Mouse (Mus musculus): ENCODE measurements around the gene Med12l. TPM values are rescaled to one million over a fixed set of nuclear protein-coding genes. Genes with fewer than 3 reads are reported as not detected.

Gene Med12l
- polyA plus RNA-seq, 1 experiment from 2014 or later: 4.2 TPM

DNA sequence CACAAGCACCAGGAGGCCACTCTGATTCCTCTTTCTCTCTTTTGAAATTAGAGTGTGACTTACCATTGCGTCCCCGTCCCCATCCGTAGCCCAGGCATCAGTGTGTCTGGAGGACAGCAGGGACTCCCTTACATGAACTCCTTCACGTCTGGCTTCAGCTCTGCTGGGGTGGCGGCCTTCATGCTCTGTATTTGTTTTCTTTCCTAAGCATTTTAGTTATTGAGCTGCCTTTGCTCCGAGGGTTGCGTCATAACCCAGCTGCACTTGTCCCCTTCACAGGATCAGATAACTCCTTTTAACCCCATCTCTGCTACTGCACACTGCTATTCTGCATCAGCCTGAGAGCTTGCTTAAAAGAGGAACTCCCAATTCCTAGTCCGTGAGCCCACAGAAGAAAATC, 124.8 kb downstream of the Med12l start:
- no peak for ATAC-seq (ENCODE audit: insufficient number of reproducible peaks, insufficient read depth, low FRiP score, low read depth)
- WGBS: 64% methylated on average over 8 of the region's 8 CpGs
- no peaks in the 10 kb centered on the region for H3K9me3 ChIP-seq (ENCODE audit: control insufficient read depth, low read length)
- H3K4me3 ChIP-seq (ENCODE audit: control insufficient read depth in 1 of 2, insufficient read depth in 1 of 2, low read depth in 1 of 2, low read length in 2 of 2): no peak overlapping the region
- no peak overlapping the region for H3K27ac ChIP-seq (replicated peaks in 1 of 2; ENCODE audit: control insufficient read depth in 1 of 2, insufficient read depth in 1 of 2, low read depth in 2 of 2, low read length in 2 of 2)
- no peaks in the 10 kb centered on the region for H3K36me3 ChIP-seq (ENCODE audit: control insufficient read depth, insufficient read depth, low read length)
- no peak overlapping the region for H3K9ac ChIP-seq (ENCODE audit: low read length)
- H3K4me1 ChIP-seq (ENCODE audit: control insufficient read depth in 2 of 2, insufficient read depth in 2 of 2, low read length in 2 of 2): peaks cover 5 to 20% of the 10 kb centered on the region in 2 experiments; a peak in 3 of 4 replicates
- no peaks in the 10 kb centered on the region for H3K27me3 ChIP-seq (ENCODE audit: control insufficient read depth, insufficient read depth, low read length)
- H3K4me2 ChIP-seq (ENCODE audit: low read length): no peak overlapping the region

DNA sequence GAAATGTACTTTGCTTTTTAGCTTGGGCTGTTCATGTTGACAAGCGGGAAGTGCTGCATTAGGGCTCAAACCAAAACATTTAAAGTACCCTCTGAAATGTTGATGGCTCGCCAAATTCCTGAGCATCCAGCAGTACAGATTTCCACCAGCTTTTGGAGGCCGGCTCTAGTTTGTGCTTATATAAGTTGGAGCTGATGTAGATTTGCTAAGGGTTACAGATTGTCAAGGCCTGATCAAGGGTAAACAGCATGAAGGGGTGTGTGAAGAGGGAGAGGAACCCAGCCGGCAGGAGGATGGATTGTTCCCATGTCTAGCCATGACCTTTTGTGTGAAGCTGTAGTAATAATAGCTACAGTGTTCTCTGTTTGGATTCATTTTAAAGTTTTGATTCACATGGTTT, 125.5 kb downstream of the Med12l start:
- Histone ChIP-seq H3K27ac (replicated peaks in 1 of 2; ENCODE audit: control insufficient read depth in 1 of 2, insufficient read depth in 1 of 2, low read depth in 2 of 2, low read length in 2 of 2) (no peak overlapping the region), H3K4me1 (ENCODE audit: control insufficient read depth in 2 of 2, insufficient read depth in 2 of 2, low read length in 2 of 2) (peaks cover 2 to 13% of the 10 kb centered on the region in 2 experiments; a peak in 3 of 4 replicates), H3K36me3 (ENCODE audit: control insufficient read depth, insufficient read depth, low read length) (no peaks in the 10 kb centered on the region), H3K9me3 (ENCODE audit: control insufficient read depth, low read length) (no peaks in the 10 kb centered on the region), H3K4me2 (ENCODE audit: low read length) (no peak overlapping the region), H3K4me3 (ENCODE audit: control insufficient read depth in 1 of 2, insufficient read depth in 1 of 2, low read depth in 1 of 2, low read length in 2 of 2) (no peak overlapping the region), H3K9ac (ENCODE audit: low read length) (no peak overlapping the region), H3K27me3 (ENCODE audit: control insufficient read depth, insufficient read depth, low read length) (no peaks in the 10 kb centered on the region)
- 41% methylated on average over 4 of the region's 4 CpGs for WGBS
- no peak for ATAC-seq (ENCODE audit: insufficient number of reproducible peaks, insufficient read depth, low FRiP score, low read depth)

DNA sequence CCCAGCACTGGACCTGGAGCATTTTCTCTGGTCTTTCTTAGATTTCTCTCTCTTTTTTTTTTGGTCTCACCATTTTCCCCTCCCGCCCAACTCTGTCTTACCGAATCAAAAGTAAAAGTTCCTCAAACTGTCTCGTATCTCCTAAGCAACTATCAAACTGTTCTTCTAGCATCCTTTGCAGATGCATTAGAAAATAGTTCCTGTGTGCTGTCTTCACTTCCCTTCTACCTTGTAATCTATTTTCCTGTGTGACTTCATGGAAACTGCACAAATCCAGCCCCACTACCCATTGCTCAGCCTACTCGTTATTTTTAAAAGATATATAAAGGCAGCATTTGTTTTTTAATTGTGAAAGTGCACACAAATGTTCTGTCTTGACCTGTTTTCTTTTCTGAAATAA, 126.3 kb downstream of the Med12l start:
- H3K27me3 ChIP-seq (ENCODE audit: control insufficient read depth, insufficient read depth, low read length): no peaks in the 10 kb centered on the region
- peaks cover 2 to 11% of the 10 kb centered on the region in 2 experiments; a peak in 3 of 4 replicates for H3K4me1 ChIP-seq (ENCODE audit: control insufficient read depth in 2 of 2, insufficient read depth in 2 of 2, low read length in 2 of 2)
- 63% methylated on average over 4 of the region's 4 CpGs for WGBS
- no peak for ATAC-seq (ENCODE audit: insufficient number of reproducible peaks, insufficient read depth, low FRiP score, low read depth)
- H3K4me2 ChIP-seq (ENCODE audit: low read length): no peak overlapping the region
- no peak overlapping the region for H3K4me3 ChIP-seq (ENCODE audit: control insufficient read depth in 1 of 2, insufficient read depth in 1 of 2, low read depth in 1 of 2, low read length in 2 of 2)
- H3K36me3 ChIP-seq (ENCODE audit: control insufficient read depth, insufficient read depth, low read length): no peaks in the 10 kb centered on the region
- no peak overlapping the region for H3K9ac ChIP-seq (ENCODE audit: low read length)
- no peak overlapping the region for H3K27ac ChIP-seq (replicated peaks in 1 of 2; ENCODE audit: control insufficient read depth in 1 of 2, insufficient read depth in 1 of 2, low read depth in 2 of 2, low read length in 2 of 2)
- H3K9me3 ChIP-seq (ENCODE audit: control insufficient read depth, low read length): no peaks in the 10 kb centered on the region

GRCm38 (mm10) chr3:59133189-59133588, 127.6 kb downstream of the Med12l start:
- H3K9me3 ChIP-seq (ENCODE audit: control insufficient read depth, low read length): no peaks in the 10 kb centered on the region
- H3K4me2 ChIP-seq (ENCODE audit: low read length): no peak overlapping the region
- no peaks in the 10 kb centered on the region for H3K36me3 ChIP-seq (ENCODE audit: control insufficient read depth, insufficient read depth, low read length)
- H3K4me1 ChIP-seq (ENCODE audit: control insufficient read depth in 2 of 2, insufficient read depth in 2 of 2, low read length in 2 of 2): peaks cover 2 to 11% of the 10 kb centered on the region in 2 experiments; a peak in 3 of 4 replicates
- ATAC-seq (ENCODE audit: insufficient number of reproducible peaks, insufficient read depth, low FRiP score, low read depth): no peak
- H3K9ac ChIP-seq (ENCODE audit: low read length): no peak overlapping the region
- H3K4me3 ChIP-seq (ENCODE audit: control insufficient read depth in 1 of 2, insufficient read depth in 1 of 2, low read depth in 1 of 2, low read length in 2 of 2): no peak overlapping the region
- 52% methylated on average over 5 of the region's 5 CpGs for WGBS
- no peaks in the 10 kb centered on the region for H3K27me3 ChIP-seq (ENCODE audit: control insufficient read depth, insufficient read depth, low read length)
- no peak overlapping the region for H3K27ac ChIP-seq (replicated peaks in 1 of 2; ENCODE audit: control insufficient read depth in 1 of 2, insufficient read depth in 1 of 2, low read depth in 2 of 2, low read length in 2 of 2)

- no peak for ATAC-seq (ENCODE audit: insufficient number of reproducible peaks, insufficient read depth, low FRiP score, low read depth)
- no peak overlapping the region for H3K27ac ChIP-seq (replicated peaks in 1 of 2; ENCODE audit: control insufficient read depth in 1 of 2, insufficient read depth in 1 of 2, low read depth in 2 of 2, low read length in 2 of 2)
- no peaks in the 10 kb centered on the region for H3K9me3 ChIP-seq (ENCODE audit: control insufficient read depth, low read length)
- no peak overlapping the region for H3K4me2 ChIP-seq (ENCODE audit: low read length)
- H3K4me1 ChIP-seq (ENCODE audit: control insufficient read depth in 2 of 2, insufficient read depth in 2 of 2, low read length in 2 of 2): peaks cover 4 to 13% of the 10 kb centered on the region in 2 experiments
- no peak overlapping the region for H3K9ac ChIP-seq (ENCODE audit: low read length)
- no peaks in the 10 kb centered on the region for H3K36me3 ChIP-seq (ENCODE audit: control insufficient read depth, insufficient read depth, low read length)
- WGBS: 66% methylated on average over 5 of the region's 5 CpGs
- H3K4me3 ChIP-seq (ENCODE audit: control insufficient read depth in 1 of 2, insufficient read depth in 1 of 2, low read depth in 1 of 2, low read length in 2 of 2): no peak overlapping the region
- H3K27me3 ChIP-seq (ENCODE audit: control insufficient read depth, insufficient read depth, low read length): no peaks in the 10 kb centered on the region
These were observed 130.5 kb downstream of the Med12l start for GRCm38 (mm10) chr3:59135911-59136653.

DNA sequence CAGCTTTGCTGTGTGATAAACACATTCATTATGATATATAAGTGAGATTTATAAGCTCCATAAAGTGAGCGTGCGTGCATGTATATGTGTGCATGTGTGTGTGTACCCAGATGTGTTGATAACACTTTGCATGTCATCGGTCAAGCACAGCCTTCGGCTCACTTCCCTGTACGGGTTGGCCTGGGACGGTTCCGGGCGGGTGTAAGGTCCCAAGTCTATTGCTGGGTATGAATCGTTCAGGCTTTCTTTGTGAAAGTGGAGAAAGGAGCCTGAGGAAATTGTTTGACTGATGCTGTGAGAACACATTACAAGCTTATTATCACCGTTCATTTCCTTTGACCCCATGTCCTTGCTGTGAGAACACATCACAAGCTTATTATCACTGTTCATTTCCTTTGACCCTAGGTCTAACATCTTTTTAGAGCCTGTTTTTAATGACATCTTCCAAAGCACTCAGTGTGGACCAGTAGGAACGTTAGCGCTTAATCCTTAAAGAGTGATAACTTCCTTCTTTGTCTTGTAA, 133.4 kb downstream of the Med12l start:
- Histone ChIP-seq H3K4me2 (ENCODE audit: low read length) (no peak overlapping the region), H3K27me3 (ENCODE audit: control insufficient read depth, insufficient read depth, low read length) (no peaks in the 10 kb centered on the region), H3K4me1 (ENCODE audit: control insufficient read depth in 2 of 2, insufficient read depth in 2 of 2, low read length in 2 of 2) (peaks cover 7 to 19% of the 10 kb centered on the region in 2 experiments), H3K27ac (replicated peaks in 1 of 2; ENCODE audit: control insufficient read depth in 1 of 2, insufficient read depth in 1 of 2, low read depth in 2 of 2, low read length in 2 of 2) (no peak overlapping the region), H3K9me3 (ENCODE audit: control insufficient read depth, low read length) (no peaks in the 10 kb centered on the region), H3K4me3 (ENCODE audit: control insufficient read depth in 1 of 2, insufficient read depth in 1 of 2, low read depth in 1 of 2, low read length in 2 of 2) (no peak overlapping the region), H3K36me3 (ENCODE audit: control insufficient read depth, insufficient read depth, low read length) (no peaks in the 10 kb centered on the region), H3K9ac (ENCODE audit: low read length) (no peak overlapping the region)
- WGBS: 59% methylated on average over 12 of the region's 12 CpGs
- no peak for ATAC-seq (ENCODE audit: insufficient number of reproducible peaks, insufficient read depth, low FRiP score, low read depth)

DNA sequence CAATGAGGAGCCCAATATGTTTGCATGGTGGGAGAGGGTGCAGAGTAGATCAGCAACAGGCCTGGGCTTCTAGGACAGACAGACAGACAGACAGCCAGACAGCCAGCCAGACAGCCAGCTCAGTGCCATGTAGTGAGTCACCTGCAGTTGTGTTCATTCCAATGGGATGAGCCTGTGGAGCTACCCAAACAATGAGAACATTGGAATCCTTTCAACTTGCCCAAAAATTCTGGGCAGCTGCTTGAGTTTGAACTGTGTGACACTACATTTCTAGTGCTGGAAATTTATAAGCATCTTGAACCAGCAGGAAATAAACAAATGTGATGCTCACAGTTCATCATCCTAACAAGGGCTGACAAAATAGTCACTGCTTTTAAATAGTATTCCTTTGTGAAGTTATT, 134.0 kb downstream of the Med12l start:
- H3K27ac ChIP-seq (replicated peaks in 1 of 2; ENCODE audit: control insufficient read depth in 1 of 2, insufficient read depth in 1 of 2, low read depth in 2 of 2, low read length in 2 of 2): no peak overlapping the region
- H3K9me3 ChIP-seq (ENCODE audit: control insufficient read depth, low read length): no peaks in the 10 kb centered on the region
- peaks cover 7 to 19% of the 10 kb centered on the region in 2 experiments for H3K4me1 ChIP-seq (ENCODE audit: control insufficient read depth in 2 of 2, insufficient read depth in 2 of 2, low read length in 2 of 2)
- no peaks in the 10 kb centered on the region for H3K36me3 ChIP-seq (ENCODE audit: control insufficient read depth, insufficient read depth, low read length)
- no peak overlapping the region for H3K4me2 ChIP-seq (ENCODE audit: low read length)
- H3K27me3 ChIP-seq (ENCODE audit: control insufficient read depth, insufficient read depth, low read length): no peaks in the 10 kb centered on the region
- no peak overlapping the region for H3K9ac ChIP-seq (ENCODE audit: low read length)
- no peak for ATAC-seq (ENCODE audit: insufficient number of reproducible peaks, insufficient read depth, low FRiP score, low read depth)
- no peak overlapping the region for H3K4me3 ChIP-seq (ENCODE audit: control insufficient read depth in 1 of 2, insufficient read depth in 1 of 2, low read depth in 1 of 2, low read length in 2 of 2)

DNA sequence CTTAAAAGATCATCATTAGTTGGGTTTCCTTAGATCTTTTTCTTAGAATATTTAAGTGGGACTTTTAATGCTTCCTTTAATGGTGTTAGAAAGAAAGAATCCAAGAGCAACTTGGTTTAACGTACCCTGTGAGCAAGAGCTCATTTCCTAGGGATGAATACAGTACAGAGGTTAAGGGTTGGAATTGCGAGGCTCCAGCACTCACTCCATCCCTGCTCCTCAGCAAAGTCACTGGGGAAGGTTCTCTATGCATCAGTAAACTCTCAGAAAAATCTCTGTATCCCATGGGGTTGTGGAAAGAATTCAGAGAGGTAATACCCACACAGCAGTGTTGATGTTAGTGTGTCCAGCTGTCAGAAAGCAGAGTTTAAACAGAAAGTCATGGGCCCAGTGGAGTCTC, 134.5 kb downstream of the Med12l start:
- Histone ChIP-seq H3K36me3 (ENCODE audit: control insufficient read depth, insufficient read depth, low read length) (no peaks in the 10 kb centered on the region), H3K27ac (replicated peaks in 1 of 2; ENCODE audit: control insufficient read depth in 1 of 2, insufficient read depth in 1 of 2, low read depth in 2 of 2, low read length in 2 of 2) (no peak overlapping the region), H3K9me3 (ENCODE audit: control insufficient read depth, low read length) (no peaks in the 10 kb centered on the region), H3K9ac (ENCODE audit: low read length) (no peak overlapping the region), H3K4me1 (ENCODE audit: control insufficient read depth in 2 of 2, insufficient read depth in 2 of 2, low read length in 2 of 2) (peaks cover 7 to 19% of the 10 kb centered on the region in 2 experiments), H3K4me3 (ENCODE audit: control insufficient read depth in 1 of 2, insufficient read depth in 1 of 2, low read depth in 1 of 2, low read length in 2 of 2) (no peak overlapping the region), H3K27me3 (ENCODE audit: control insufficient read depth, insufficient read depth, low read length) (no peaks in the 10 kb centered on the region), H3K4me2 (ENCODE audit: low read length) (no peak overlapping the region)
- WGBS: 91% methylated on average over 2 of the region's 2 CpGs
- ATAC-seq (ENCODE audit: insufficient number of reproducible peaks, insufficient read depth, low FRiP score, low read depth): no peak
